Mouse (Mus musculus) heart, embryonic 14.5 days (tissue): ENCODE measurements at regions not wholly inside any gene's neighbourhood (a gene's known extent, or its start where the extent isn't known, plus 50 kb on each side); places are given as distances from the start of the nearest gene placed in this dataset.

ENCODE experiments used
- ATAC-seq: fragments of 200-750 bp; cut with Nextera tagmentation; 2 replicates; pipeline ENCODE4 v1.8.0; 2017; ENCODE audit warnings: low read depth, moderate TSS enrichment; ENCODE audit not compliant: insufficient number of reproducible peaks, insufficient read depth, low FRiP score
- H3K27ac ChIP-seq, 2 experiments: fragments of 200-500 bp in 1 of 2; fragments of 300-500 bp in 1 of 2; sonication (generic) in 1 of 2; replicated peaks in 1 of 2; 2 replicates each; pipeline ENCODE4 v1.5.1; 2012 to 2014; ENCODE audit warnings: low read depth in 2 of 2, low read length in 2 of 2, control low read depth in 1 of 2, mild to moderate bottlenecking in 1 of 2, mixed read lengths in 1 of 2; ENCODE audit not compliant: control insufficient read depth in 1 of 2, insufficient read depth in 1 of 2
- H3K27me3 ChIP-seq: fragments of 300-500 bp; sonication (generic); 2 replicates; pipeline ENCODE4 v1.6.1; 2014; ENCODE audit warnings: mild to moderate bottlenecking, low read length, control low read depth; ENCODE audit not compliant: control insufficient read depth, insufficient read depth
- H3K36me3 ChIP-seq: fragments of 300-500 bp; sonication (generic); 2 replicates; pipeline ENCODE4 v1.6.1; 2014; ENCODE audit warnings: mild to moderate bottlenecking, control low read depth, low read length, mixed read lengths; ENCODE audit not compliant: control insufficient read depth, insufficient read depth
- H3K4me1 ChIP-seq, 2 experiments: fragments of 200-500 bp in 1 of 2; fragments of 300-500 bp in 1 of 2; sonication (generic) in 1 of 2; 2 replicates each; pipeline ENCODE4 v1.6.1; 2012 to 2014; ENCODE audit warnings: low read length in 2 of 2, control low read depth in 1 of 2, mixed read lengths in 1 of 2; ENCODE audit not compliant: control insufficient read depth in 2 of 2, insufficient read depth in 2 of 2
- H3K4me2 ChIP-seq: fragments of 300-500 bp; sonication (generic); 2 replicates; pipeline ENCODE4 v1.6.1; 2014; ENCODE audit warnings: mild to moderate bottlenecking, low read length
- H3K4me3 ChIP-seq, 2 experiments: fragments of 200-500 bp in 1 of 2; fragments of 300-500 bp in 1 of 2; sonication (generic) in 1 of 2; 2 replicates each; pipeline ENCODE4 v1.5.1; 2012 to 2014; ENCODE audit warnings: low read length in 2 of 2, mild to moderate bottlenecking in 2 of 2, control low read depth in 1 of 2, low read depth in 1 of 2, moderate library complexity in 1 of 2; ENCODE audit not compliant: control insufficient read depth in 1 of 2, insufficient read depth in 1 of 2
- H3K9ac ChIP-seq: fragments of 300-500 bp; sonication (generic); 2 replicates; pipeline ENCODE4 v1.6.1; 2014; ENCODE audit warnings: mild to moderate bottlenecking, low read length
- H3K9me3 ChIP-seq: fragments of 300-500 bp; sonication (generic); 2 replicates; pipeline ENCODE4 v1.6.1; 2016; ENCODE audit warnings: low read length, control low read depth; ENCODE audit not compliant: control insufficient read depth
- WGBS: fragments of 180-500 bp; shearing (Covaris S2); extraction: QIAGEN DNeasy Blood & Tissue Kit; methylation state at CpG from one replicate; pipeline ENCODE4 v1.1.7; 2014; 5-methylcytosine and 5-hydroxymethylcytosine counted together

DNA sequence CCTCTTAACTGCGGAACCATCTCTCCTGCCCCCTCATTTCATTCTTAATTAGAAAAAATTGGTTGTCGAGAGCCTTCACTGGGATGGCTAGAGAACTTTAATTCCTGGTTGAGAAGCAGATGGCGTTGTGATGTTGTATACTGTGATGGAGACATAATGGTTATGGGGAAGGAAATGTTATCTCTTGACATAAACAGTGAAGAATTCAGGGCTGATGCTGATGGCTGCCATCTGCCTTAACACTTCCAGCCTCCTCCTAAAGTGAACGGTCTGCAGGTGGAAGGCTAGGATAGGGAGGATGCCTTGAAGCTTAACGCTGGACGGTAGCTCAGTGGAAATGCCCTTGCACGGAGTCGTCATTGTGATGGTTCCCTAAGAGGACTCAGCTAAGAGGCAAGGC is 226.4 kb upstream of the Tle3 start:
- no peak for ATAC-seq
- H3K27ac ChIP-seq: no peak overlapping the region
- H3K27me3 ChIP-seq: peaks cover 13% of the 10 kb centered on the region
- H3K4me3 ChIP-seq: no peak overlapping the region
- H3K4me1 ChIP-seq: no peaks in the 10 kb centered on the region
- no peaks in the 10 kb centered on the region for H3K36me3 ChIP-seq
- no peak overlapping the region for H3K9ac ChIP-seq
- 81% methylated on average over 8 of the region's 8 CpGs for WGBS
- no peaks in the 10 kb centered on the region for H3K9me3 ChIP-seq
- H3K4me2 ChIP-seq: no peak overlapping the region

DNA sequence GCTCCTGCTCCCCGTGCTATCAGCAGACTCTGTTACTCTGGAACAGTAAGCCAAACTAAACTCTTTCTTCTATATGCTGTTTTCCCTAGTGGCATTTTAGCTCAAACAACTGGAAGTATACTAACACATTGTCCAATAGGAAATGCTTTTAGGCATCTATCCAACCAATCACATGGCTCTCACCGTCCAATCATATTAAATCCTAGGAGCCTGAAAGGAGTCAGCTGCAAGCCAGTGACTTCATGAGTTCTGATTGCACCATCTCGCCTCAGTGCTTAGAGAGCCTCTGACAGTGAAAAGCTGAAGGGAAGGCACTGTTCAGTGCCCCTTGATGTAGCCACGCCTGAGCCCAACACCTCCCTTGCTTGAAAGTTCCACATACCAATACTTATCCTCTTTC is 221.0 kb upstream of the Tle3 start:
- H3K4me2 ChIP-seq: no peak overlapping the region
- no peak overlapping the region for H3K4me3 ChIP-seq
- WGBS: 74% methylated on average over 4 of the region's 4 CpGs
- H3K27me3 ChIP-seq: peaks cover 10% of the 10 kb centered on the region
- H3K9me3 ChIP-seq: no peaks in the 10 kb centered on the region
- H3K36me3 ChIP-seq: no peaks in the 10 kb centered on the region
- H3K4me1 ChIP-seq: peaks cover 0 to 2% of the 10 kb centered on the region in 2 experiments; a peak in 1 of 4 replicates
- H3K9ac ChIP-seq: no peak overlapping the region
- no peak overlapping the region for H3K27ac ChIP-seq
- no peak for ATAC-seq

DNA sequence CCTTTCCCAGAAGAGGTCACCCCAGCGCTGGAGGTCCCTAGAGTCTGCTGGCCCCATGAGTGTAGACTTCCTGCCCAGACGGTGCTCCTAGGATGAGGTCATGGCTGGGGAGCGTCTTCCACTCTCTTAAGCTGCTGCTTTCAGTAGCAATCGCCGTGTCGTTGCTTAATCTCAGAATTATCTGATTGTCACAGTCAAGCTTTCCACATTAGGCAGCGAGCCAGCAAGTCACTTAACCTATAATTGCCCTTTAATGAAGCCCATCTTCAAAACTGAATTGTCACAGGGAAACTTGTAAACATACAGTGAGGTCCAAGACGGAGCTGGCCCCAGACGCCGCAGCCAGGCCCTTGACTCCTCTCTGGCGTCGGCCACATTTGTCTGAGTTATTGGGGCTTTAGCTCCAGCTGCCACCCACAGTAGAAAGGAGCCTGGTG is 220.2 kb upstream of the Tle3 start:
- H3K27ac ChIP-seq: no peak overlapping the region
- H3K9ac ChIP-seq: no peak overlapping the region
- H3K4me3 ChIP-seq: no peak overlapping the region
- H3K27me3 ChIP-seq: peaks cover 9% of the 10 kb centered on the region
- H3K4me2 ChIP-seq: no peak overlapping the region
- no peaks in the 10 kb centered on the region for H3K36me3 ChIP-seq
- ATAC-seq: 0 out of 2 replicates have a peak, but pooled peaks have one; percentile 35
- H3K4me1 ChIP-seq: peaks cover 0 to 2% of the 10 kb centered on the region in 2 experiments; a peak in 1 of 4 replicates
- H3K9me3 ChIP-seq: no peaks in the 10 kb centered on the region
- 27% methylated on average over 12 of the region's 12 CpGs for WGBS

DNA sequence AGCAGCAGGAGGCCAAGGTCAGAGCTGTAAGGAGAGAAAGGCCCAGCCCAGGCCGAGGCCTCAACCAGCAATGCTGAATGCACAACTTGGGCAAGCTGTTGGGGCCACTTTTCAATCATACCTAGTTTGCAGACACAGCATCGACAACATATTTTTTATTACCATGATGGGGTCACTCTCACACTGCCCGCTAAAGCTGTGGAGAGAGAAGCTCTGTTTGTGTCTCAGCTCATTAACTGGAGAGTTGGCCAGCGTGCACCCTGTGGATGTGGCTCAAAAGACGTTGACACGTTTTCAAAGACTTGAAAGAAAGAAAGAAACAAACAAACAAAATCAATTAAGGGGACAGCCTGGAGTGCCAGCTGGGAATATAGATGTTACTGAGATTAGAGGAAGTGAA is 217.4 kb upstream of the Tle3 start:
- Histone ChIP-seq H3K9ac (no peak overlapping the region), H3K27me3 (peaks cover 4% of the 10 kb centered on the region), H3K27ac (no peak overlapping the region), H3K9me3 (no peaks in the 10 kb centered on the region), H3K4me2 (no peak overlapping the region), H3K4me3 (no peak overlapping the region), H3K4me1 (peaks cover 0 to 2% of the 10 kb centered on the region in 2 experiments; a peak in 1 of 4 replicates), H3K36me3 (no peaks in the 10 kb centered on the region)
- ATAC-seq: no peak
- 70% methylated on average over 6 of the region's 6 CpGs for WGBS

DNA sequence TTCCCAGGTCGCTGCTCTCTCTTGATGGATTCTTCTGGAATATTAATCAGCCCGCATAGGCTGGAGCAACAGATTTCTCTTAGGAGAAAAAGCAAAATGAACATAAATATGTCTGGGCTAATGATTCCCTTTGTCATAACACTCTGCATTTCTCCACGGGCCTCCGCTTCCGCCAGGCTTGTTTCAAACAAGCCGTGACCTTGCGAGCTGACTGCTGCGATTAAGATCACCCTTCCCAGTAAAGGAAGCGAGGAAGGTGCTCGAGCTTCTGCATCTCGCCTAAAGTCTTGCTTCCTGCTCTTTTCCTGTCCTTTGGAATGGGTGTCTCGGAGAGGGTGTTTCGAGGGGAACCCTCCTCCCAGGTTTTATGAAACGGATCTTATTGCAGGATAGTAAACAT is 216.3 kb upstream of the Tle3 start:
- H3K27ac ChIP-seq: no peak overlapping the region
- WGBS: 72% methylated on average over 14 of the region's 14 CpGs
- H3K9ac ChIP-seq: no peak overlapping the region
- H3K4me1 ChIP-seq: peaks cover 0 to 2% of the 10 kb centered on the region in 2 experiments; a peak in 1 of 4 replicates
- ATAC-seq: no peak
- H3K36me3 ChIP-seq: no peaks in the 10 kb centered on the region
- no peak overlapping the region for H3K4me3 ChIP-seq
- no peak overlapping the region for H3K4me2 ChIP-seq
- H3K27me3 ChIP-seq: peaks cover 11% of the 10 kb centered on the region
- H3K9me3 ChIP-seq: no peaks in the 10 kb centered on the region

DNA sequence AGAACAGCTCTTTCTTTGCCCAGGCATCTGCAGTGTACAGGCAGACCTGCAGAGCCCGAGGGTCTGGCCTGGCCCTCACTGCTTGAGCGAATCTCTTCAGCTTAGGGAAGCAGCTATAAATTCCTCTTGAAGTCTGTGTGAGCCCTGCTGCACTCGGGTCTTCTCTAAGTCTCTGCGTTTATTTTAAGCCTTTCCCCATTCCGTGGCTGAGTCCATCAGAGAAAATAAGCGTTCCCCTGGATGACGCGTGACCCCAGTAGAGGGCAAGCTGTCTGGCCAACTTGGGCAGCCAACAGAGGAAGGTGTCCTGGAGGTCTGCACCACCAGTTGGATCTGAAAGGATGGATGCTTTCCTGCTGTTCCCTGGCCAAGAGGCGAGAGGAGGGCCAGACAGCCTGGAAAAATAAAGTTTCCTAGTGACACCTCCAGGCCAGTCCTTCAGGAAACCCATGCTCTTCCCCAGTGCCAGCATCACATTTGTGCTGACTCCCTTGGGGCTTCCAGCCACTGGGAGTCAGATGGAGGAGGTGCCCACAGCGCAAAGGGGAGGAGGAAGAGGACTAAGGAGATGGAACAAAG is 213.9 kb upstream of the Tle3 start:
- Histone ChIP-seq H3K4me3 (no peak overlapping the region), H3K4me2 (no peak overlapping the region), H3K27me3 (peaks cover 17% of the 10 kb centered on the region; the same call in 1 of the 2 replicates), H3K9me3 (no peaks in the 10 kb centered on the region), H3K27ac (no peak overlapping the region), H3K36me3 (no peaks in the 10 kb centered on the region), H3K4me1 (no peaks in the 10 kb centered on the region; a peak in 1 of 4 replicates), H3K9ac (no peak overlapping the region)
- ATAC-seq: no peak
- WGBS: 33% methylated on average over 10 of the region's 10 CpGs

DNA sequence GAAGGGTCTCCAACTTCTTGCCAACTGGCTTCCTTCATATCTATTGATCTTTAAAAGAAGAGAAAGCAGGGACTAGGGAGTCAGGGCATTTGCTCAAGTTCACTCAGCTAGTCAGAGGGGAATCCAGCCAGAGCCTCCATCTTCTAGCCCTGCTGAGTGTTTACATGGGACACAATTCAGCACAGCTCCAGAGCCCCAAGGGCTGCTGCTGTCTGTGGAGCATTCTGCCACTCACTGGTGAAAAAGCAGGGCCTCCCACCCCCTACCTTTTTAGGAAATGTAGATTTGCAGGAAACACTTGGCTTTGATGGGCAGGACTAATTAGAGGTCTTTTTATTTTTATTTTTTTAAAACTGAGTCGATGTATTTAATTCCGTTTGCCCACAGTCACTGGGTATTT is 213.0 kb upstream of the Tle3 start:
- Histone ChIP-seq H3K27ac (no peak overlapping the region), H3K9ac (no peak overlapping the region), H3K4me2 (no peak overlapping the region), H3K27me3 (peaks cover 20% of the 10 kb centered on the region; the same call in 1 of the 2 replicates), H3K4me1 (no peaks in the 10 kb centered on the region; a peak in 1 of 4 replicates), H3K9me3 (no peaks in the 10 kb centered on the region), H3K36me3 (no peaks in the 10 kb centered on the region), H3K4me3 (no peak overlapping the region)
- 95% methylated on average over 2 of the region's 2 CpGs for WGBS
- ATAC-seq: no peak

DNA sequence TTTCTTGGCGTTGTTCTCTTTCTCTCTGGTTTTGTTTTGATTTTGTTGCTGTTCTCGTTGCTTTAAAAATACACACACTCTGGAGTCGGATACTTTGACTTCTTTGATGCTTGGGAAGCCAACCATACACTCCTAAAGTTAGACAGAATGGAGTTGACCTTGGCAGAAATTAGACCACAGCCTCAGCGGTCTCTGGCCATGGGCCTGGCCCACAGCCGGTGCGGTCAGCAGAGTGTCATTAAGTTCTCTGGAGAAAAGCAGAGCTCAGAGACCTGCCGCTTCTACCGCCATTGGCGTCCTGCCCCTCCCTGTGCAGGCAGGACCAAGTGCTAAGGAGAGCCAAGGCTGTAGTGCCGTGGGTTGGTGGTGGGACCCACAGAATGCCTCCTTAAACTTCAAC is 212.6 kb upstream of the Tle3 start:
- no peak overlapping the region for H3K4me2 ChIP-seq
- H3K4me3 ChIP-seq: no peak overlapping the region
- no peak overlapping the region for H3K9ac ChIP-seq
- H3K36me3 ChIP-seq: no peaks in the 10 kb centered on the region
- H3K4me1 ChIP-seq: no peaks in the 10 kb centered on the region; a peak in 1 of 4 replicates
- H3K27me3 ChIP-seq: peaks cover 20% of the 10 kb centered on the region; the same call in 1 of the 2 replicates
- no peaks in the 10 kb centered on the region for H3K9me3 ChIP-seq
- no peak overlapping the region for H3K27ac ChIP-seq
- no peak for ATAC-seq
- 81% methylated on average over 10 of the region's 10 CpGs for WGBS
